Mouse (Mus musculus): ENCODE results near the gene Slit2. TPM values are rescaled to one million over a fixed set of nuclear protein-coding genes. Genes with fewer than 3 reads are reported as not detected.

The Slit2 gene
- total RNA-seq, 2 experiments from 2014 or later = 37.3 to 38.7 TPM

GRCm38 (mm10) chr5:48048986-48049751 lies 66.2 kb downstream of the Slit2 start:
- intact Hi-C loops (cut with DNase I) = no loop called here
- no peak for DNase-seq

GRCm38 (mm10) chr5:48050637-48051314 lies 67.8 kb downstream of the Slit2 start:
- intact Hi-C loops (cut with DNase I) = no loop called here
- no peak for DNase-seq

- peak; percentile 8 for DNase-seq
- intact Hi-C loops (cut with DNase I) = no loop called here
These were observed 75.7 kb downstream of the Slit2 start for GRCm38 (mm10) chr5:48058612-48059011.

- intact Hi-C loops (cut with DNase I) = no loop called here
- no peak for DNase-seq
These were observed 77.8 kb downstream of the Slit2 start for GRCm38 (mm10) chr5:48060715-48061114.

- intact Hi-C loops (cut with DNase I) = no loop called here
- no peak for DNase-seq
These were observed 95.8 kb downstream of the Slit2 start for GRCm38 (mm10) chr5:48078730-48079129.

- no peak for DNase-seq
These were observed 98.4 kb downstream of the Slit2 start for GRCm38 (mm10) chr5:48081223-48081881.

GRCm38 (mm10) chr5:48113400-48113799 lies 130.5 kb downstream of the Slit2 start:
- no peak for DNase-seq
- intact Hi-C loops (cut with DNase I) = no loop called here

More at GRCm38 (mm10) chr5:48081223-48081881, 98.4 kb downstream of the Slit2 start:
- intact Hi-C loops (cut with DNase I) = no loop called here

GRCm38 (mm10) chr5:48114969-48115537 lies 132.1 kb downstream of the Slit2 start:
- no peak for DNase-seq
- intact Hi-C loops (cut with DNase I) = no loop called here

- intact Hi-C loops (cut with DNase I) = no loop called here
- DNase-seq = no peak
These were observed 139.7 kb downstream of the Slit2 start for GRCm38 (mm10) chr5:48122651-48123050.

GRCm38 (mm10) chr5:48125770-48126423 lies 143.0 kb downstream of the Slit2 start:
- no peak for DNase-seq
- intact Hi-C loops (cut with DNase I) = no loop called here

GRCm38 (mm10) chr5:48129981-48130380 lies 147.0 kb downstream of the Slit2 start:
- DNase-seq = no peak
- intact Hi-C loops (cut with DNase I) = loop anchor here (10.0 kb wide), 2 partner anchors 1685 to 1775 kb away; no protein-coding TSS in a partner anchor

GRCm38 (mm10) chr5:48136571-48136970 lies 153.6 kb downstream of the Slit2 start:
- DNase-seq = peak; percentile 10
- intact Hi-C loops (cut with DNase I) = loop anchor here (10.0 kb wide), 2 partner anchors 1692 to 1782 kb away; no protein-coding TSS in a partner anchor

- no peak for DNase-seq
- intact Hi-C loops (cut with DNase I) = loop anchor here (10.0 kb wide), 2 partner anchors 1694 to 1784 kb away; no protein-coding TSS in a partner anchor
These were observed 156.0 kb downstream of the Slit2 start for GRCm38 (mm10) chr5:48138849-48139487.

- no peak for DNase-seq
- intact Hi-C loops (cut with DNase I) = loop anchor here (10.0 kb wide), 2 partner anchors 1695 to 1785 kb away; no protein-coding TSS in a partner anchor
These were observed 156.5 kb downstream of the Slit2 start for GRCm38 (mm10) chr5:48139488-48139862.

- DNase-seq = no peak
- intact Hi-C loops (cut with DNase I) = no loop called here
These were observed 163.1 kb downstream of the Slit2 start for GRCm38 (mm10) chr5:48146082-48146481.

- intact Hi-C loops (cut with DNase I) = no loop called here
- DNase-seq = no peak
These were observed 177.9 kb downstream of the Slit2 start for GRCm38 (mm10) chr5:48160829-48161228.

- intact Hi-C loops (cut with DNase I) = no loop called here
These were observed 198.8 kb downstream of the Slit2 start for GRCm38 (mm10) chr5:48181646-48182302.

GRCm38 (mm10) chr5:48184358-48184757 lies 201.4 kb downstream of the Slit2 start:
- DNase-seq = no peak
- intact Hi-C loops (cut with DNase I) = no loop called here

More at GRCm38 (mm10) chr5:48181646-48182302, 198.8 kb downstream of the Slit2 start:
- DNase-seq = no peak

GRCm38 (mm10) chr5:48187819-48188218 lies 204.9 kb downstream of the Slit2 start:
- intact Hi-C loops (cut with DNase I) = no loop called here
- no peak for DNase-seq
